Mouse (Mus musculus) ovary, adult 2 months (tissue): ENCODE data around the gene Tpsab1. TPM values are rescaled to one million over a fixed set of nuclear protein-coding genes. Genes with fewer than 3 reads are reported as not detected.

Experiments
- polyA plus RNA-seq: library from polyadenylated mRNA; depleted of rRNA; stranded (reverse); fragments of >200 nt; gene quantifications from 2 replicates; pipeline ENCODE4 v1.2.3, GENCODE M21; 2012; rRNA removed

Gene Tpsab1
- 0.79 and 1.6 TPM in 2 replicates for polyA plus RNA-seq

GRCm38 (mm10) chr17:25345462-25345861 is at the start of gene Tpsab1:
TSS of gene Tpsab1 (minus strand) at chr17:25345562.

GRCm38 (mm10) chr17:25368973-25369372 is 23.6 kb upstream of the Tpsab1 start, which contains the start of gene Tpsg1:
TSS of gene Tpsg1 (plus strand) at chr17:25369273.

GRCm38 (mm10) chr17:25366005-25366404 is 20.6 kb upstream of the Tpsab1 start, which contains the start of gene Tpsb2:
TSS of gene Tpsb2 (plus strand) at chr17:25366305.

GRCm38 (mm10) chr17:25318354-25318753 is 27.0 kb downstream of the Tpsab1 start, which contains the start of gene Prss29:
TSS of gene Prss29 (plus strand) at chr17:25318654.

GRCm38 (mm10) chr17:25308346-25308745 is 37.0 kb downstream of the Tpsab1 start, which contains the start of gene Prss28:
TSS of gene Prss28 (plus strand) at chr17:25308646.

GRCm38 (mm10) chr17:25298094-25298493 is 47.3 kb downstream of the Tpsab1 start, which contains the start of gene Prss34:
TSS of gene Prss34 (plus strand) at chr17:25298394.

Other genes starting within 250 kb of the Tpsab1 start
- 50.1 and 56.2 TPM in 2 replicates for gene Telo2, start 229.6 kb downstream of the Tpsab1 start, polyA plus RNA-seq
- gene Ptx4, start 224.8 kb downstream of the Tpsab1 start, polyA plus RNA-seq: not detected in 2 replicates
- gene Clcn7, start 212.2 kb downstream of the Tpsab1 start, polyA plus RNA-seq: 41.1 and 43.3 TPM in 2 replicates
- 0.06 TPM in 1 of 2 replicates, not detected in the other for gene Ccdc154, start 183.1 kb downstream of the Tpsab1 start, polyA plus RNA-seq
- gene Gm38655, start 170.1 kb downstream of the Tpsab1 start, polyA plus RNA-seq: 2.2 and 2.3 TPM in 2 replicates
- 12.1 and 12.5 TPM in 2 replicates for gene BC003965, start 161.0 kb downstream of the Tpsab1 start, polyA plus RNA-seq
- 23.6 and 27.6 TPM in 2 replicates for gene Unkl, start 157.2 kb downstream of the Tpsab1 start, polyA plus RNA-seq
- 28.6 and 37.7 TPM in 2 replicates for gene Gnptg, start 105.4 kb downstream of the Tpsab1 start, polyA plus RNA-seq
- 37.8 and 39.0 TPM in 2 replicates for gene Tsr3, start 105.4 kb downstream of the Tpsab1 start, polyA plus RNA-seq
- 10.1 and 19.3 TPM in 2 replicates for gene Baiap3, start 89.2 kb downstream of the Tpsab1 start, polyA plus RNA-seq
- 112 and 129 TPM in 2 replicates for gene Ube2i, start 70.9 kb downstream of the Tpsab1 start, polyA plus RNA-seq
- 0.40 and 0.59 TPM in 2 replicates for gene Prss34, start 47.2 kb downstream of the Tpsab1 start, polyA plus RNA-seq
- not detected in 2 replicates for gene Prss28, start 36.9 kb downstream of the Tpsab1 start, polyA plus RNA-seq
- gene Prss29, start 26.9 kb downstream of the Tpsab1 start, polyA plus RNA-seq: 0.52 and 0.84 TPM in 2 replicates
- 13.5 and 14.6 TPM in 2 replicates for gene Tpsb2, start 20.7 kb upstream of the Tpsab1 start, polyA plus RNA-seq
- 0.40 and 0.45 TPM in 2 replicates for gene Tpsg1, start 23.7 kb upstream of the Tpsab1 start, polyA plus RNA-seq
- 61.2 and 67.3 TPM in 2 replicates for gene Cacna1h, start 88.2 kb upstream of the Tpsab1 start, polyA plus RNA-seq
- gene Tekt4, start 109.1 kb upstream of the Tpsab1 start, polyA plus RNA-seq: 13.3 and 13.9 TPM in 2 replicates
- gene Sstr5, start 151.7 kb upstream of the Tpsab1 start, polyA plus RNA-seq: not detected in 2 replicates
- gene Sox8, start 225.1 kb upstream of the Tpsab1 start, polyA plus RNA-seq: 4.4 and 5.8 TPM in 2 replicates
- gene Lmf1, start 233.5 kb upstream of the Tpsab1 start, polyA plus RNA-seq: 22.7 and 27.2 TPM in 2 replicates